Mouse (Mus musculus) embryonic facial prominence, embryonic 13.5 days (tissue): ENCODE measurements at regions not wholly inside any gene's neighbourhood (a gene's known extent, or its start where the extent isn't known, plus 50 kb on each side); places are given as distances from the start of the nearest gene placed in this dataset.

Experiments used
- ATAC-seq: fragments of 200-750 bp; cut with Nextera tagmentation; 2 replicates; pipeline ENCODE4 v1.8.0; 2017; ENCODE audit warnings: low read depth; ENCODE audit not compliant: insufficient number of reproducible peaks, insufficient read depth, low FRiP score, low TSS enrichment
- H3K27ac ChIP-seq: fragments of 300-500 bp; sonication (generic); 2 replicates; pipeline ENCODE4 v1.5.1; 2015; ENCODE audit warnings: moderate library complexity, mild to moderate bottlenecking, inconsistent platforms
- H3K27me3 ChIP-seq: fragments of 300-500 bp; sonication (generic); 2 replicates; pipeline ENCODE4 v1.6.1; 2015; ENCODE audit warnings: mild to moderate bottlenecking, inconsistent platforms
- H3K36me3 ChIP-seq: fragments of 300-500 bp; sonication (generic); 2 replicates; pipeline ENCODE4 v1.6.1; 2015; ENCODE audit warnings: mild to moderate bottlenecking, inconsistent platforms
- H3K4me1 ChIP-seq: fragments of 300-500 bp; sonication (generic); 2 replicates; pipeline ENCODE4 v1.6.1; 2015; ENCODE audit warnings: inconsistent platforms
- H3K4me2 ChIP-seq: fragments of 300-500 bp; sonication (generic); 2 replicates; pipeline ENCODE4 v1.6.1; 2015; ENCODE audit warnings: moderate library complexity, mild to moderate bottlenecking, inconsistent platforms
- H3K4me3 ChIP-seq: fragments of 300-500 bp; sonication (generic); 2 replicates; pipeline ENCODE4 v1.5.1; 2015; ENCODE audit warnings: mild to moderate bottlenecking, inconsistent platforms
- H3K9ac ChIP-seq: fragments of 300-500 bp; sonication (generic); 2 replicates; pipeline ENCODE4 v1.6.1; 2015; ENCODE audit warnings: mild to moderate bottlenecking, inconsistent platforms
- H3K9me3 ChIP-seq: fragments of 300-500 bp; sonication (generic); 2 replicates; pipeline ENCODE4 v1.6.1; 2016; ENCODE audit warnings: inconsistent platforms
- WGBS: fragments of 180-500 bp; shearing (Covaris S2); methylation state at CpG from one replicate; pipeline ENCODE4 v1.1.7; 2015; ENCODE audit warnings: mixed read lengths; 5-methylcytosine and 5-hydroxymethylcytosine counted together

DNA sequence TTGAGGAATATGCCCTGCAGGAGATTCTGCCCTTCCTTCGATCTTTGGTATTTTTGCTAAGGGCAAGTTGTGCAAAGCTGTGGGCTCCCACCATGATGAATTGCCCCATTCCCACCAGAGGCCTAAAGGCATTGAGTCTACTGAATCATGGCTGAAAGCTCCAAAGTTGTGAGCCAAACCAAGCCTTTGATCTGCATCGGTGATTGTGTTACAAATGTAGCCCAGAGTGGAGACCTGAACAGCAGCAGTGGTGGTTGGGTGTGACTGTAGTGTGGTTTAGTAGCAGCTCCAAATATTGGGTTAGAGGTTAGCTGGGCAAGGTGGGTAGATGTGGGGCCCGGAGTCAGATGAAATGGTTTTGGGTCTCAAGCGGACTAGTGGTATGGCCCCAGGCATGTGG is 201.0 kb downstream of the Pten start:
- Histone ChIP-seq H3K9me3 (no peaks in the 10 kb centered on the region), H3K4me1 (peaks cover 22% of the 10 kb centered on the region)
- 87% methylated on average over 4 of the region's 4 CpGs for WGBS

DNA sequence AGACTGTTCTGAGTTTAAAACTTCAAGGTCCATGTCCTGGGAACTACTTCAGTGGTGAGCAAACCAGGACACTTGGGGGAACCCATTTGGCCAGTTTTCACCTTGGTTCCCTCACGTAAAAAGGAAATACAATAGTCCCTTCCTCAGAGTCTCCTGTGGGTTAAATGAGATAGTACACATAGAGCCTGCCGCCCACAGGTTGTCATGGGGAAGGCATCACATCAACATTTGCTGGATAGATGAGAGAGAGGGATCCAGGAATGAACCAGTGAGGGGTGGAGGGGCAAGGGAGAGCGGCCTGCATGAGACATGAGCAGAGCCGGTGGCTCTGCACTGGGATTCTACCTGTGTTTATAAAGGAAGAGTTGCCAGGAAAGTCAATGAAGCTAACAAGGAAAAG is 201.5 kb downstream of the Pten start:
- WGBS = 88% methylated on average over 4 of the region's 4 CpGs
- Histone ChIP-seq H3K9me3 (no peaks in the 10 kb centered on the region), H3K4me1 (peaks cover 23% of the 10 kb centered on the region), H3K9ac (no peak overlapping the region), H3K27me3 (no peaks in the 10 kb centered on the region; the same call in none of the 2 replicates), H3K27ac (no peak overlapping the region), H3K36me3 (no peaks in the 10 kb centered on the region), H3K4me3 (no peak overlapping the region), H3K4me2 (no peak overlapping the region)
- no peak for ATAC-seq

More for the DNA sequence above, 201.0 kb downstream of the Pten start:
- H3K27ac ChIP-seq = no peak overlapping the region
- ATAC-seq = no peak
- H3K4me3 ChIP-seq = no peak overlapping the region
- H3K36me3 ChIP-seq = no peaks in the 10 kb centered on the region
- no peak overlapping the region for H3K9ac ChIP-seq
- H3K4me2 ChIP-seq = no peak overlapping the region
- H3K27me3 ChIP-seq = no peaks in the 10 kb centered on the region; the same call in none of the 2 replicates

DNA sequence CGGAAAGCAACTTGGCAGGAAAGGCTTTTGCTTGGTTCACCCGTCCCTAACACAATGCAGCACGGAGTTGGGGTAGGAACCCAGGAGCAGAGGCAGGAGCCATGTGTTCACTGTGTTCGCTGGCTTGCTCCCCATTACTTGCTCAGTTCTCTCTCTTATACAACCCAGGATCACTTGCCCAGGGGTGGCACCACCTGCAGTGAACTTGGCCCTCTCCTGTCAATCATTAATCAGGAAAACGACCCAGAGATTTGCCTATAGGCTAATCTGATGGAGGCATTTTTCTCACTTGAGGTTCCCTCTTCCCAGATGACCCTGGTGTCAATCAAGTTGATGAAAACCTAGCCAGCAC is 202.5 kb downstream of the Pten start:
- Histone ChIP-seq H3K4me1 (peaks cover 22% of the 10 kb centered on the region), H3K9me3 (no peaks in the 10 kb centered on the region), H3K27ac (no peak overlapping the region), H3K9ac (no peak overlapping the region), H3K4me3 (no peak overlapping the region), H3K36me3 (no peaks in the 10 kb centered on the region), H3K4me2 (no peak overlapping the region), H3K27me3 (no peaks in the 10 kb centered on the region; the same call in 1 of the 2 replicates)
- ATAC-seq = no peak
- WGBS = 60% methylated on average over 5 of the region's 5 CpGs

DNA sequence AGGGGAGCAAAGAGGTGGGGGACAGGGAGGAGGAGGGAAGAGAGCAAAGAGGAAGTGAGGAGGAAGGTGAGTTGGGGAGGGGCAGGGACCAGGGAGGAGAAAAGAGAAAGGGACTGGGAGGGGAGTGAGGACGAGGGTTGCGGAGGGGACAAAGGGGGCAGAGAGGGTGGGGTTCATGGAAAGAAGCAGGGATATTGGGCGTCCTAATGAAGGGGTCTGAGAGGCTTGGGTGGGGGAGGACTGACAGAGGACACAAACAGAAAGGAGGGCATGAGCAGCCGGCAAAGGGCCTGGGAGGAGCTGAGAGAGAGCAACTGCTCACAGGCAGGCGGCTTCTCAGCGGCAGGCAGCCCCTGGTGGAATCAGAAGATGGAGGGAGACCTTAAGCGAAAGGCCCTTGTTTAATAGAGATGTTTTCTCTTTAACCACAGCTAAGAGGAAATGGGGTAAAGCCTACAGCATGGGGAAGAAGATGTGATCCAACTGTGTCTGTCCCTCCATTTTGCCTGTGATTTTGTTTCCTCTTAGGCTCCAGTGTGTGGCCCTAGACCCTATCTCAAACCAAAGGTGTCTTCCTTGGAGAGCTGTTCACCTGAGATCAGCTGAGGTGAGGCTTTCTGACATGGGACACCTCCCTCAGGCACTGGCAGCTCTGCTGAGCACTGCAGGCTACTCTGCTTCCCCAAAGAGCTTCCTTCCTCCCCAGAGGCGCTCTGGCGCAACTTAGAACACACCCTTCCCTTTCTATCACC is 203.1 kb downstream of the Pten start:
- H3K4me3 ChIP-seq = no peak overlapping the region
- H3K9me3 ChIP-seq = no peaks in the 10 kb centered on the region
- ATAC-seq = no peak
- peaks cover 22% of the 10 kb centered on the region for H3K4me1 ChIP-seq
- H3K27ac ChIP-seq = no peak overlapping the region
- H3K9ac ChIP-seq = no peak overlapping the region
- no peaks in the 10 kb centered on the region for H3K36me3 ChIP-seq
- no peak overlapping the region for H3K4me2 ChIP-seq
- 65% methylated on average over 9 of the region's 9 CpGs for WGBS
- H3K27me3 ChIP-seq = no peaks in the 10 kb centered on the region; the same call in 1 of the 2 replicates

DNA sequence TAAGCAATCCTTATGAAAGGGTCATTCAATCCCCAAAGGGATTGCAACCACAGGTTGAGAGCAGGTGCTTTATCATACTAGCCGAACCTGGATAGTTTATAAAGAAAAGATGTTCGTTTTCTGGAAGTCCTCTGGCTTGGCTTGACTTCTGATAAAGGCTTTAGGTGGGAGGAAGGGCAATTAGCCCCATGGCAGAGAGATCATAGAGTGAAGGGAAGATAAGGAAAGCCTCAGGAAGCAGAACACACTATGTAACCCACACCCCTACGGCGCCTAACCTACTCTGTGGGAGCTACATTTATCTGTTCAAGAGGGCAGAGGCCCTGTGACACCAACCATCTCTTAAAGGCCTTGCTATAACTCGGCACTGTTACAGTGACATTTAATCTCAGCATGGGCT is 204.2 kb downstream of the Pten start:
- no peak for ATAC-seq
- Histone ChIP-seq H3K4me2 (no peak overlapping the region), H3K4me1 (peaks cover 15% of the 10 kb centered on the region; the same call in 1 of the 2 replicates), H3K27ac (no peak overlapping the region), H3K9ac (no peak overlapping the region), H3K27me3 (no peaks in the 10 kb centered on the region; the same call in 1 of the 2 replicates), H3K9me3 (no peaks in the 10 kb centered on the region), H3K36me3 (no peaks in the 10 kb centered on the region), H3K4me3 (no peak overlapping the region)
- WGBS = 82% methylated on average over 5 of the region's 5 CpGs

DNA sequence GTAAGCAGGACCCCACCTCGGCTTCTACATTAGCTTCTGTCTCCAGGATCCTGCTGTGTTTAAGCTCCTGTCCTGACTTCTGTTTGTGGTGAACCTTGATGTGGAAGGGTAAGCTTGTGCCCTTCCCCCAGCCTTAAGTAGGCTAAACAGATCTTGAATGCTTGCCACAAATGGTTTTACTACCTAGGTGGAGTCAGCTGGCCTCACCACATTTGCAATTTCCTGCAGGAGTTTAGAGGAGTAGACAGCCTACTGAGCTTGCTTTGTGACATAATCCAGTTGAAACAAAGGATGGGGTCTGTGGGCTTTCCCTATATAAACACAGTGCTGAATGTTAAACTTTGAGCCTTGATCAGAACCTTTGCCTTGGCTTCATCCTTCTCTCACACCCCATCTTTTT is 206.7 kb downstream of the Pten start:
- Histone ChIP-seq H3K4me2 (no peak overlapping the region), H3K9ac (no peak overlapping the region), H3K36me3 (no peaks in the 10 kb centered on the region), H3K9me3 (no peaks in the 10 kb centered on the region), H3K27me3 (no peaks in the 10 kb centered on the region), H3K4me3 (no peak overlapping the region), H3K27ac (no peak overlapping the region), H3K4me1 (peaks cover 8% of the 10 kb centered on the region; the same call in 1 of the 2 replicates)
- WGBS = 50% methylated on average over 1 of the region's 1 CpGs
- ATAC-seq = no peak

DNA sequence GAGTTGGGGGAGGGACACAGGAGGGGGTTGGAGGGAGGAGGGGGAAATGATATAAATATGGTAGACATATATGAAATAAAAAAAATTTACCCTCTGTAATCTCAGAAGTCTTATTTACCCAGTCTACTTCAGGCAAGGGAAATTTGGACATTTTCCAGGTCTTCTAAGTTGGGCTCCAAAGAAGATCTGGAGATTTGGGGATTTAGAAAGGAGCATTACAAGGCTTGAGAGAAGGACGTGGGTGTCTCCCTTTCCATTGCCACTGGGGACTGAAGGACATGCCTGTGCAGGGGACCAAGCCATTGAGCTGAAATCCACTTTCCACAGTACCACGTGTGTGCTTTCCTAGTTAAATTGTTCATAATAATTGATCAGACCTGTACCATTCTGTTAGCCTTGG is 208.2 kb downstream of the Pten start:
- Histone ChIP-seq H3K9me3 (no peaks in the 10 kb centered on the region), H3K27me3 (no peaks in the 10 kb centered on the region), H3K4me3 (no peak overlapping the region), H3K9ac (no peak overlapping the region), H3K36me3 (no peaks in the 10 kb centered on the region), H3K4me2 (no peak overlapping the region), H3K4me1 (peaks cover 8% of the 10 kb centered on the region; the same call in 1 of the 2 replicates), H3K27ac (no peak overlapping the region)
- 55% methylated on average over 2 of the region's 2 CpGs for WGBS
- no peak for ATAC-seq

DNA sequence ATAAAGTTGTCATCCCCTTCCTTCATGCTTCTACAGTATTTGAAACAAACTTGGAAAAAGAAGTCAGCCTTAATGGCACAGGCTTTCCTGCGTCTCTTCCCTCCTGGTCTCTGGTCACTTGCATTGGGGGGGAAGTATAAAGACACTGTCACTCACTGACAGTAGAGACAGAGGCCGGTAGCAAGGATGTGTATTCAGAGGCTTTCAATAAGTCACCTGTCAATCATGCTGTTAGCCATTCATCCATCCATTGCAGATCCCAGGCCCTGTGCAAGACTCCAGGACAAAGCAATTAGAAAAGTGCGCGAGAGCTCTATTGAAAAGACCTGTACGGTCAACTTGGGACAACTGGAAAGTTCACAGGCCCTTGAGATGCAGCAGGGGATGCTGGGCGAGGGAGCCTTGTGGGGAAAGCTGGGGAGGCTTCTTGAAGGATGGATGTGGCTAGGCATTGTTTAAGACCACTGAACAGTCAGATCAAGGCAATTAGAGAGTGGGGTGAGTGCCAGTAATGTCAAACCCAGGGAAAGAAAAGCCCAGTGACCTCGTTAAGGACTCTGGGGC is 212.0 kb downstream of the Pten start:
- 73% methylated on average over 7 of the region's 7 CpGs for WGBS
- H3K4me2 ChIP-seq = no peak overlapping the region
- no peak overlapping the region for H3K4me3 ChIP-seq
- ATAC-seq = no peak
- H3K27me3 ChIP-seq = no peaks in the 10 kb centered on the region
- no peaks in the 10 kb centered on the region for H3K36me3 ChIP-seq
- H3K9ac ChIP-seq = no peak overlapping the region
- peaks cover under 1% of the 10 kb centered on the region; the same call in 1 of the 2 replicates for H3K4me1 ChIP-seq
- H3K27ac ChIP-seq = no peak overlapping the region
- H3K9me3 ChIP-seq = no peaks in the 10 kb centered on the region

DNA sequence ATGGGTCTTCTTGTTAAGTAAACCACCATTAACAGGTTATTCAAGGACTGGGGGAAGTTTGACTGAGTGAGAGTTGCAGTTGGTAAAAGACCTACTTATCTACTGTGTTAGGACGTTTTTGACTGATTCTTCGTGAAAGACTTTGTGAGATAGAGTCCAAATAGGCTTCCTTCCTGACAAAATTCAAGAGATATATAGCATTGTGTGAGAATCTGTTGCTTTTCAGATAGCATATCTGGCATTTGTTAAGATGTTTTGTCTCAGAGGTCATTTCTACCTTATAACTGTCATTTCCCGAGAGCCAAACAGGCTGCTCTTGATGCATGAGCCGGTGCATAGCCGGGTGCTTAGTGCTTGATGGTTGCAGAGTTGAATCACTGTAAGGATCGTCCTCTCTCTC is 214.8 kb downstream of the Pten start:
- Histone ChIP-seq H3K36me3 (no peaks in the 10 kb centered on the region), H3K27ac (no peak overlapping the region), H3K27me3 (no peaks in the 10 kb centered on the region), H3K4me1 (peaks cover 8% of the 10 kb centered on the region), H3K4me3 (no peak overlapping the region), H3K9me3 (no peaks in the 10 kb centered on the region), H3K4me2 (no peak overlapping the region), H3K9ac (no peak overlapping the region)
- 91% methylated on average over 6 of the region's 6 CpGs for WGBS
- no peak for ATAC-seq

DNA sequence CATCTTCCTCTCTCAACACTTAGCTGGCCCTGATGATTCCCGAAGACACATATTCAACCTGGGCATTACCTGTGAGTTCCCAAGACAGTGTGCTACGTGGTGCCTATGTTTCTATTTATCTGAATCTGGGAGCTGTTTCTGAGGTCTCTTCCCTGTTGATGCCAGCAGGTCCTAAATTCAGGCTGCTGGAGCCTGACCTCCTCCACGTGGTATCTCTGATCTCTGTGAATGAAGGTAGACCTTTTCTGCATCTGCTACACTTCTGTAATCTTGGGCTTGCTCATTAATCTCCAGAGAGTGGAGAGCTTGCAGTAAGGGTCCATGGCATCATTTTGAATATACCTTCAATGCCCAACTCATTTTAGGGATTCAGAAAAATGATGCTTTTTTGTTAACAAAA is 215.8 kb downstream of the Pten start:
- H3K27me3 ChIP-seq = no peaks in the 10 kb centered on the region
- no peak overlapping the region for H3K4me3 ChIP-seq
- H3K9me3 ChIP-seq = no peaks in the 10 kb centered on the region
- no peak overlapping the region for H3K27ac ChIP-seq
- no peak for ATAC-seq
- H3K4me1 ChIP-seq = peaks cover 8% of the 10 kb centered on the region
- 85% methylated on average over 3 of the region's 3 CpGs for WGBS
- no peak overlapping the region for H3K9ac ChIP-seq
- H3K36me3 ChIP-seq = no peaks in the 10 kb centered on the region
- H3K4me2 ChIP-seq = no peak overlapping the region

DNA sequence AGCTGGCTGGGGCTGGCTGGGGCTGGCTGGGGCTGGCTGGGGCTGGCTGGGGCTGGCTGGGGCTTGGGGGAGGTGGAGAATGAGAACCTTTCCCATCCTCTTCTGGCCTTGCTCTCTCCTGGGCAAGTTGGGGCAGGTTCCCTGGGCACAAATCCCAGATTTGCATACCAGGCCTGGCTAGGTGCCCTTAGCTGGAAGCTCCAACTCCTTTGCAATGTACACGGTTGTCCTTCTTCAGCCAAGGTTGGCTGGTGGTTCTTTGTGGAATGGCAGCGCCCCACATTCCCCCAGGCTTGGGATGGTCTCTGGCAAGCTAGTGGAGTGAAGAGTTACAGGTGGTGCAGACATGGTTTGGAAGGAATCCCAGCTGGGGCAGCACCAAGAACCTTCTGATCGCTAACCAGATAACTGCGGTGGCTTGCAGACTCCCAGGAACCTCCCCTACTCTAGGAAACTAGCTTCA is 217.5 kb downstream of the Pten start:
- Histone ChIP-seq H3K9me3 (no peaks in the 10 kb centered on the region), H3K4me2 (no peak overlapping the region), H3K9ac (no peak overlapping the region), H3K4me1 (peaks cover 8% of the 10 kb centered on the region), H3K27ac (peak overlapping the region; percentile 34; the same call in 1 of the 2 replicates), H3K27me3 (no peaks in the 10 kb centered on the region), H3K4me3 (no peak overlapping the region), H3K36me3 (no peaks in the 10 kb centered on the region)
- 75% methylated on average over 4 of the region's 4 CpGs for WGBS
- peak; percentile 59; the same call in 1 of the 2 replicates for ATAC-seq

DNA sequence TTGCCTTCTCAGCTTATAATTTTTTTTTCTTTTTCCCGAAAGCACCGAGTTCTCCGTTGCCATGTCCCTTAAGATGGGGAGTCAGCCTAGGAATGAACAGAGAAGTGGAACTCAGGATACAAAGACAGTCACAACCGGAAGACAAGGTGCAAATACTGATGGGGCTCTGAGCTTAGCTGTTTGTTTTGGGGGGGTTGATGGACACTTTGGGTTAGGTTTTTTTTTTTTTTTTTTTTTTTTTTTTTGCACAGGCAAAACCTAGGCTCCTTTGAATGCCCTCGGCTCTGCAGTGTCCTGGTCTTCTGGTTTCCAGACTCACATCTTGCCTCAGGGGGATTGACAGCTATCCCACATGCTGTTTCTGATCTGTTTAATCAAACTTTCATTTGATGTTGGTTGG is 218.0 kb downstream of the Pten start:
- H3K27me3 ChIP-seq = no peaks in the 10 kb centered on the region
- no peak overlapping the region for H3K4me2 ChIP-seq
- 67% methylated on average over 5 of the region's 5 CpGs for WGBS
- no peaks in the 10 kb centered on the region for H3K9me3 ChIP-seq
- H3K27ac ChIP-seq = peak overlapping the region; percentile 33; the same call in 1 of the 2 replicates
- H3K4me1 ChIP-seq = peaks cover 8% of the 10 kb centered on the region
- H3K4me3 ChIP-seq = no peak overlapping the region
- H3K9ac ChIP-seq = no peak overlapping the region
- no peaks in the 10 kb centered on the region for H3K36me3 ChIP-seq
- ATAC-seq = no peak
